ENCODE assay signal across 8 mouse cellular contexts in the genomic region with DNA sequence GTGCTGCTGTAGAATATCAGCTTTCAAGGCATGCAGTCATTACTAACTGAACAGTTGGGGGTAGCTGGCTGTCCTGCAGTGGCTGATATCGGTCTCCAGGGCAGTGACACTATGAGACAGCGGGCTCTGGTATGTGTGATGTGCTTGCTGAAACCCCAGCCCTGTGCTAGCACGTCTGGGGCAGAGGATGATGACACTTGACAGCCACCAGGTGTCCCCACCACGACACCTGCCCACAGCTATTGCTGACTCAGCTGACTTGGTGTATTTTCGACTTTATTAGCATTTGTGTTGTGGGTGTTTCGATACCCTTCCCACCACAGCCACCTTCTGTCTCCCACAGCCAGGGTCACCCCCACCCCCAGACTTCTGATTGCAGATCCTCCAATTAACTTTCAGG. TPM values are rescaled to one million over a fixed set of nuclear protein-coding genes. Genes with fewer than 3 reads are reported as not detected.
DNase-seq lines count a peak whose midpoint lies in the region; ATAC-seq and TF ChIP-seq lines count a peak whose summit lies in the region.

No protein-coding gene starts in this region.

- H3K9ac ChIP-seq in liver, embryonic 14.5 days (replicated peaks) = no peak overlapping the region

- 13% methylated on average over 6 of the region's 6 CpGs for WGBS in liver, embryonic 14.5 days (ENCODE audit: insufficient replicate concordance)

- peak; percentile 87 for TF ChIP-seq CTCF in liver, embryonic 14.5 days (IDR thresholded peaks at IDR 0.05; ENCODE audit: low read depth)

- H3K27me3 ChIP-seq in liver, embryonic 14.5 days (ENCODE audit: control insufficient read depth, insufficient read depth, low read length) = no peaks in the 10 kb centered on the region; the same call in 1 of the 2 replicates

- DNase-seq in frontal cortex, postnatal 10 days (ENCODE audit: low spot score in 2 of 2) = no peak
- peak; percentile 50 for DNase-seq in 416B (ENCODE audit: low read depth)
- peak; percentile 46 to 58 for DNase-seq in heart, postnatal 14 days
- DNase-seq in liver, embryonic 14.5 days (ENCODE audit: low read depth in 3 of 3, low spot score in 3 of 3) = peak in 1 of 3 experiments; percentile 14
- DNase-seq in retina, postnatal 1 day = peak; percentile 61
- no peak for DNase-seq in right cerebral cortex, adult 18-20 months

- H3K36me3 ChIP-seq in liver, embryonic 14.5 days (replicated peaks; ENCODE audit: control insufficient read depth, insufficient read depth, low read depth) = no peaks in the 10 kb centered on the region

- H3K4me3 ChIP-seq in liver, embryonic 14.5 days (ENCODE audit: insufficient read depth in 1 of 2, low read depth in 2 of 2, low read length in 2 of 2) = no peak overlapping the region

- peak; percentile 26 for ATAC-seq in frontal cortex, adult (ENCODE audit: low TSS enrichment)
- ATAC-seq in activated CD4-positive, CD25-positive, alpha-beta regulatory T cell, adult 4 months = peak; percentile 73
- no peak for ATAC-seq in liver, embryonic 14.5 days (ENCODE audit: insufficient read depth)

- no peaks in the 10 kb centered on the region for H3K9me3 ChIP-seq in liver, embryonic 14.5 days (ENCODE audit: control insufficient read depth, low read length)

- no peak overlapping the region for H3K4me2 ChIP-seq in liver, embryonic 14.5 days (ENCODE audit: low read depth)

- no peak for TF ChIP-seq EP300 in liver, embryonic 14.5 days (IDR thresholded peaks at IDR 0.05; ENCODE audit: low read depth)

- intact Hi-C loops in heart, postnatal 14 days (cut with DNase I) = loop anchor here (2.0 to 5.0 kb wide), 2 partner anchors 62 to 118 kb away; no protein-coding TSS in a partner anchor

- no peak overlapping the region for H3K27ac ChIP-seq in liver, embryonic 14.5 days

- no peaks in the 10 kb centered on the region for H3K4me1 ChIP-seq in liver, embryonic 14.5 days (replicated peaks; ENCODE audit: control insufficient read depth in 2 of 2, insufficient read depth in 2 of 2, low read length in 1 of 2)

RNA-seq across cellular contexts. Expression of a gene that starts 16.2 kb away (rescaled TPM):
- not detected for polyA plus RNA-seq in activated CD4-positive, CD25-positive, alpha-beta regulatory T cell, adult 4 months (2017; shearing (Covaris generic))
- under 1 TPM; 0.02 to 0.07 TPM for total RNA-seq in heart, postnatal 14 days (2021)
- 0.01 and 0.11 TPM in 2 replicates for polyA plus RNA-seq in liver, embryonic 14.5 days (2012; rRNA removed)
- polyA plus RNA-seq in liver, embryonic 14.5 days (2014; fragmentation: Nextera tagmentation; extraction: Ambion mirVana) = not detected in 2 replicates

RNA-seq across cellular contexts. Expression of a gene that starts 21.2 kb away (rescaled TPM):
- not detected for polyA plus RNA-seq in activated CD4-positive, CD25-positive, alpha-beta regulatory T cell, adult 4 months (2017; shearing (Covaris generic))
- total RNA-seq in heart, postnatal 14 days (2021) = not detected
- polyA plus RNA-seq in liver, embryonic 14.5 days (2012; rRNA removed) = 0.05 and 0.06 TPM in 2 replicates
- polyA plus RNA-seq in liver, embryonic 14.5 days (2014; fragmentation: Nextera tagmentation; extraction: Ambion mirVana) = not detected in 2 replicates

RNA-seq across cellular contexts. Expression of a gene that starts 26.6 kb away (rescaled TPM):
- 10 to 100 TPM; 34.3 to 56.0 TPM for polyA plus RNA-seq in activated CD4-positive, CD25-positive, alpha-beta regulatory T cell, adult 4 months (2017; shearing (Covaris generic))
- 1 to 10 TPM; 7.4 to 7.9 TPM for total RNA-seq in heart, postnatal 14 days (2021)
- polyA plus RNA-seq in liver, embryonic 14.5 days (2012; rRNA removed) = 9.3 and 11.1 TPM in 2 replicates
- polyA plus RNA-seq in liver, embryonic 14.5 days (2014; fragmentation: Nextera tagmentation; extraction: Ambion mirVana) = 11.8 and 12.0 TPM in 2 replicates

RNA-seq across cellular contexts. Expression of a gene that starts 31.8 kb away (rescaled TPM):
- under 1 TPM; 0.34 to 0.69 TPM for polyA plus RNA-seq in activated CD4-positive, CD25-positive, alpha-beta regulatory T cell, adult 4 months (2017; shearing (Covaris generic))
- total RNA-seq in heart, postnatal 14 days (2021) = 1 to 10 TPM in 1 of 2 experiments, under 1 TPM in 1; 0.46 to 1.5 TPM
- polyA plus RNA-seq in liver, embryonic 14.5 days (2012; rRNA removed) = 1.2 and 1.3 TPM in 2 replicates
- polyA plus RNA-seq in liver, embryonic 14.5 days (2014; fragmentation: Nextera tagmentation; extraction: Ambion mirVana) = 0.85 and 1.3 TPM in 2 replicates

RNA-seq across cellular contexts. Expression of a gene that starts 34.4 kb away (rescaled TPM):
- 10 to 100 TPM; 36.2 to 58.5 TPM for polyA plus RNA-seq in activated CD4-positive, CD25-positive, alpha-beta regulatory T cell, adult 4 months (2017; shearing (Covaris generic))
- total RNA-seq in heart, postnatal 14 days (2021) = 10 to 100 TPM; 17.7 to 20.1 TPM
- polyA plus RNA-seq in liver, embryonic 14.5 days (2012; rRNA removed) = 5.3 and 6.4 TPM in 2 replicates
- 6.1 and 7.0 TPM in 2 replicates for polyA plus RNA-seq in liver, embryonic 14.5 days (2014; fragmentation: Nextera tagmentation; extraction: Ambion mirVana)

Comparison
In these comparisons a context has a peak if more than half of its experiments do, and no peak if none do; other contexts are left out.
1. DNase-seq: peak in 416B (single experiment), heart, postnatal 14 days (2 of 2) and retina, postnatal 1 day (single experiment); none in frontal cortex, postnatal 10 days (0 of 2) and right cerebral cortex, adult 18-20 months (single experiment).